Mouse (Mus musculus) spleen, adult 2 months (tissue): ENCODE measurements around the gene 9130213A22Rik.

ENCODE experiments used
- CTCF ChIP-seq: fragments of 200-500 bp; IDR thresholded peaks from 2 replicates; pipeline ENCODE4 v1.5.1; 2011; ENCODE audit warnings: mild to moderate bottlenecking, inconsistent platforms; ENCODE audit not compliant: insufficient read depth, insufficient read length, insufficient replicate concordance; ENCODE audit errors: extremely low read depth
- POLR2A ChIP-seq: fragments of 200-500 bp; IDR thresholded peaks from 2 replicates; pipeline ENCODE4 v1.6.1; 2011; ENCODE audit warnings: low read depth, low read length, inconsistent platforms

- TF ChIP-seq CTCF (no peak), POLR2A (no peak)
Observed at GRCm38 (mm10) chr11:69114018-69114417, 8.4 kb downstream of the 9130213A22Rik start.
